Mouse (Mus musculus) MEL (cell line): Measurements from ENCODE around the gene Sept5. TPM values are rescaled to one million over a fixed set of nuclear protein-coding genes. Genes with fewer than 3 reads are reported as not detected.

ENCODE experiments used
- DNase-seq: peaks from one replicate; pipeline ENCODE4 v3.0.0; 2011; ENCODE audit warnings: low read depth, low spot score
- H3K27ac ChIP-seq: 2 replicates; pipeline ENCODE4 v1.5.1; 2012; ENCODE audit warnings: low read depth, mild to moderate bottlenecking, control low read depth, low read length, moderate library complexity; ENCODE audit not compliant: control insufficient read depth
- H3K27me3 ChIP-seq, 2 experiments: fragments of 150-350 bp in 1 of 2; sonication (generic) in 1 of 2; 2 replicates each; pipeline ENCODE4 v1.6.1; 2012; ENCODE audit warnings: low read length in 2 of 2, mild to moderate bottlenecking in 2 of 2, improper control_type of control experiment in 1 of 2, moderate library complexity in 1 of 2; ENCODE audit not compliant: insufficient read depth in 2 of 2, control insufficient read depth in 1 of 2
- H3K36me3 ChIP-seq, 2 experiments: 2 replicates each; pipeline ENCODE4 v1.6.1; 2012 to 2014; ENCODE audit warnings: low read length in 2 of 2, improper control_type of control experiment in 1 of 2, inconsistent platforms in 1 of 2, mild to moderate bottlenecking in 1 of 2; ENCODE audit not compliant: insufficient read depth in 2 of 2, control insufficient read depth in 1 of 2
- H3K4me1 ChIP-seq, 2 experiments: fragments of 150-350 bp in 1 of 2; sonication (generic) in 1 of 2; 2 replicates each; pipeline ENCODE4 v1.6.1; 2012; ENCODE audit warnings: low read length in 2 of 2, improper control_type of control experiment in 1 of 2, mild to moderate bottlenecking in 1 of 2; ENCODE audit not compliant: insufficient read depth in 2 of 2, control insufficient read depth in 1 of 2
- H3K4me3 ChIP-seq, 2 experiments: fragments of 150-350 bp in 1 of 2; sonication (generic) in 1 of 2; 2 replicates each; pipeline ENCODE4 v1.5.1; 2012; ENCODE audit warnings: low read depth in 2 of 2, low read length in 2 of 2, mild to moderate bottlenecking in 2 of 2, moderate library complexity in 2 of 2, control low read depth in 1 of 2, improper control_type of control experiment in 1 of 2; ENCODE audit not compliant: control insufficient read depth in 1 of 2, insufficient read depth in 1 of 2
- H3K79me2 ChIP-seq: 2 replicates; pipeline ENCODE4 v1.6.1; 2012; ENCODE audit warnings: mild to moderate bottlenecking, low read length, moderate library complexity; ENCODE audit not compliant: control insufficient read depth, poor library complexity, insufficient read depth
- H3K9ac ChIP-seq: 2 replicates; pipeline ENCODE4 v1.6.1; 2012; ENCODE audit warnings: low read depth, mild to moderate bottlenecking, control low read depth, low read length, moderate library complexity; ENCODE audit not compliant: control insufficient read depth, poor library complexity, severe bottlenecking
- H3K9me3 ChIP-seq: fragments of 150-350 bp; sonication (generic); replicated peaks from 2 replicates; pipeline ENCODE4 v1.6.1; 2012; ENCODE audit warnings: mild to moderate bottlenecking, low read length, improper control_type of control experiment, moderate library complexity; ENCODE audit not compliant: insufficient read depth
- BHLHE40 ChIP-seq: IDR thresholded peaks from 2 replicates; pipeline ENCODE4 v1.6.1; 2012; ENCODE audit warnings: low read depth, mild to moderate bottlenecking, inconsistent platforms, low read length, improper control_type of control experiment, borderline replicate concordance
- CHD1 ChIP-seq: IDR thresholded peaks from 2 replicates; pipeline ENCODE4 v1.6.1; 2012; ENCODE audit warnings: low read depth, mild to moderate bottlenecking, inconsistent platforms, low read length, improper control_type of control experiment
- CHD2 ChIP-seq: IDR thresholded peaks from 2 replicates; pipeline ENCODE4 v1.6.1; 2011; ENCODE audit warnings: low read length, improper control_type of control experiment
- CTCF ChIP-seq, 3 experiments: IDR thresholded peaks in 2 of 3; conservative IDR thresholded peaks in 1 of 3; 2 replicates each; pipeline ENCODE4 v1.5.1; 2011 to 2012; ENCODE audit warnings: low read length in 3 of 3, low read depth in 2 of 3, mild to moderate bottlenecking in 2 of 3, improper control_type of control experiment in 1 of 3, inconsistent platforms in 1 of 3, mixed read lengths in 1 of 3, moderate library complexity in 1 of 3; ENCODE audit not compliant: control insufficient read depth in 1 of 3, insufficient read depth in 1 of 3, poor library complexity in 1 of 3, severe bottlenecking in 1 of 3
- EP300 ChIP-seq, 2 experiments: IDR thresholded peaks; 2 replicates each; pipeline ENCODE4 v1.6.1; 2011; ENCODE audit warnings: improper control_type of control experiment in 2 of 2, low read length in 2 of 2, low read depth in 1 of 2, mild to moderate bottlenecking in 1 of 2
- ETS1 ChIP-seq: IDR thresholded peaks from 2 replicates; pipeline ENCODE4 v1.6.1; 2012; ENCODE audit warnings: low read depth, mild to moderate bottlenecking, inconsistent platforms, low read length, improper control_type of control experiment, moderate library complexity
- GABPA ChIP-seq: IDR thresholded peaks from 2 replicates; pipeline ENCODE4 v1.6.1; 2012; ENCODE audit warnings: low read depth, mild to moderate bottlenecking, inconsistent platforms, low read length, improper control_type of control experiment, moderate library complexity
- GATA1 ChIP-seq: IDR thresholded peaks from 2 replicates; pipeline ENCODE4 v1.6.1; 2011; ENCODE audit warnings: low read depth, low read length, improper control_type of control experiment
- HCFC1 ChIP-seq: IDR thresholded peaks from 2 replicates; pipeline ENCODE4 v1.6.1; 2012; ENCODE audit warnings: low read depth, mild to moderate bottlenecking, inconsistent platforms, low read length, improper control_type of control experiment, moderate library complexity
- KAT2A ChIP-seq: conservative IDR thresholded peaks from 2 replicates; pipeline ENCODE4 v1.6.1; 2012; ENCODE audit warnings: low read depth, low read length, improper control_type of control experiment, inconsistent platforms
- MAFK ChIP-seq: IDR thresholded peaks from 2 replicates; pipeline ENCODE4 v1.6.1; 2011; ENCODE audit warnings: low read depth, mild to moderate bottlenecking, low read length, improper control_type of control experiment, borderline replicate concordance
- MAX ChIP-seq: IDR thresholded peaks from 2 replicates; pipeline ENCODE4 v1.6.1; 2011; ENCODE audit warnings: low read length, improper control_type of control experiment
- MEF2A ChIP-seq: IDR thresholded peaks from 2 replicates; pipeline ENCODE4 v1.6.1; 2014; ENCODE audit warnings: low read depth, mild to moderate bottlenecking, inconsistent platforms, low read length, improper control_type of control experiment; ENCODE audit not compliant: poor library complexity, insufficient replicate concordance, severe bottlenecking; ENCODE audit errors: extremely low read depth
- MYB ChIP-seq: IDR thresholded peaks from 2 replicates; pipeline ENCODE4 v1.6.1; 2011; ENCODE audit warnings: mild to moderate bottlenecking, low read depth, low read length, improper control_type of control experiment
- MYC ChIP-seq: IDR thresholded peaks from 2 replicates; pipeline ENCODE4 v1.6.1; 2011; ENCODE audit warnings: low read depth, mild to moderate bottlenecking, low read length, improper control_type of control experiment, moderate library complexity
- NRF1 ChIP-seq: IDR thresholded peaks from 2 replicates; pipeline ENCODE4 v1.6.1; 2014; ENCODE audit warnings: low read depth, mild to moderate bottlenecking, inconsistent platforms, low read length, improper control_type of control experiment, moderate library complexity; ENCODE audit not compliant: poor library complexity, insufficient read depth, severe bottlenecking
- POLR2A ChIP-seq, 2 experiments: IDR thresholded peaks; 2 replicates each; pipeline ENCODE4 v1.6.1; 2011 to 2012; ENCODE audit warnings: low read length in 2 of 2, mild to moderate bottlenecking in 2 of 2, control low read depth in 1 of 2, improper control_type of control experiment in 1 of 2, low read depth in 1 of 2, moderate library complexity in 1 of 2; ENCODE audit not compliant: control insufficient read depth in 1 of 2, insufficient read depth in 1 of 2, poor library complexity in 1 of 2
- POLR2AphosphoS2 ChIP-seq: IDR thresholded peaks from 2 replicates; pipeline ENCODE4 v1.6.1; 2011; ENCODE audit warnings: low read length, improper control_type of control experiment
- RCOR1 ChIP-seq: IDR thresholded peaks from 2 replicates; pipeline ENCODE4 v1.6.1; 2012; ENCODE audit warnings: low read depth, mild to moderate bottlenecking, inconsistent platforms, low read length, improper control_type of control experiment
- SIN3A ChIP-seq: IDR thresholded peaks from 2 replicates; pipeline ENCODE4 v1.6.1; 2012; ENCODE audit warnings: low read length, improper control_type of control experiment, inconsistent platforms
- SMC3 ChIP-seq: IDR thresholded peaks from 2 replicates; pipeline ENCODE4 v1.6.1; 2011; ENCODE audit warnings: low read depth, low read length, improper control_type of control experiment
- TCF12 ChIP-seq: IDR thresholded peaks from 2 replicates; pipeline ENCODE4 v1.6.1; 2014; ENCODE audit warnings: low read depth, mild to moderate bottlenecking, inconsistent platforms, low read length, improper control_type of control experiment, moderate library complexity
- UBTF ChIP-seq: IDR thresholded peaks from 2 replicates; pipeline ENCODE4 v1.6.1; 2012; ENCODE audit warnings: low read depth, mild to moderate bottlenecking, inconsistent platforms, low read length, improper control_type of control experiment, moderate library complexity, borderline replicate concordance; ENCODE audit not compliant: insufficient read depth
- USF1 ChIP-seq: IDR thresholded peaks from 2 replicates; pipeline ENCODE4 v1.6.1; 2014; ENCODE audit warnings: low read depth, mild to moderate bottlenecking, inconsistent platforms, low read length, improper control_type of control experiment, moderate library complexity
- USF2 ChIP-seq, 2 experiments: IDR thresholded peaks; 2 replicates each; pipeline ENCODE4 v1.6.1; 2011 to 2012; ENCODE audit warnings: improper control_type of control experiment in 2 of 2, low read length in 2 of 2, borderline replicate concordance in 1 of 2, inconsistent platforms in 1 of 2, low read depth in 1 of 2, mild to moderate bottlenecking in 1 of 2; ENCODE audit not compliant: insufficient read depth in 1 of 2
- ZC3H11A ChIP-seq: IDR thresholded peaks from 2 replicates; pipeline ENCODE4 v1.6.1; 2012; ENCODE audit warnings: low read depth, mild to moderate bottlenecking, inconsistent platforms, low read length, improper control_type of control experiment
- ZMIZ1 ChIP-seq: IDR thresholded peaks from 2 replicates; pipeline ENCODE4 v1.6.1; 2012; ENCODE audit warnings: low read depth, mild to moderate bottlenecking, inconsistent platforms, low read length, improper control_type of control experiment, moderate library complexity
- polyA plus RNA-seq, 2 experiments: library from polyadenylated mRNA; stranded (reverse) in 1 of 2; unstranded in 1 of 2; fragments of >175 nt in 1 of 2; fragments of >200 nt in 1 of 2; gene quantifications; 2 replicates each; pipeline versions ENCODE4 v1.2.1 to v1.2.4; 2012; ENCODE audit warnings: low replicate concordance in 2 of 2, low read depth in 1 of 2; ENCODE audit not compliant: insufficient read length in 2 of 2, insufficient read depth in 1 of 2, missing spikeins in 1 of 2
- total RNA-seq: library from RNA; depleted of rRNA; stranded (reverse); fragments of 300-350 nt; gene quantifications from 2 replicates; pipeline ENCODE4 v1.2.3, GENCODE M21; 2012

Gene Sept5
- total and polyA plus RNA-seq, 3 experiments: 7.4 to 29.3 TPM; not detected in 1

DNA sequence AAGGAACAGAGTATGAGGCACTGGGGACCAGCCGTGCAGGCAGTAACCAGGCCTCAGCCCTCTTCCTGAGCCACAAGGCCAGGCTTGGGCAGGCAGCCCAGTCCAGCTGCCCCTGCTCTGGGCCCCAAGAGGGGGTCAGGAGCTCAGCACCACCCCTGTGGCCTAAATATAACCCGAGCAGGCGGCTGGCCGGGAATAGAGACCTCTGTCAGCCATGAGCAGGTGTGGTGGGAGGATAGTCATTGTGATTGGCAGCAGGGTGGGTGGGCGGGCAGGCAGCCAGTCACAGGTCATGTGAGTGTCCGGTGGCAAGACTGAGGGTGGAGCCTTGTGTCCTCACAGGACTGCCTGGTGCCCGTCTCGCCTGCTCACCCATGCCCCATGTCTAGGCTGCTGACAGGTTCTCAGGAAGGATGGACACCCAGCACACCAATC, 25.5 kb downstream of the Sept5 start:
- Histone ChIP-seq H3K27ac (no peak overlapping the region), H3K4me3 (no peak overlapping the region), H3K4me1 (no peaks in the 10 kb centered on the region), H3K79me2 (no peaks in the 10 kb centered on the region), H3K36me3 (no peaks in the 10 kb centered on the region), H3K9me3 (no peaks in the 10 kb centered on the region), H3K27me3 (peaks cover 2 to 4% of the 10 kb centered on the region in 2 experiments; a peak in 2 of 4 replicates), H3K9ac (no peak overlapping the region)
- no peak for DNase-seq
- no peak for TF ChIP-seq UBTF
- no peak for TF ChIP-seq SIN3A
- no peak for TF ChIP-seq EP300 (IDR thresholded peaks at IDR 0.05; ENCODE audit: low read depth in 1 of 2, low read length in 2 of 2)
- TF ChIP-seq BHLHE40: no peak
- TF ChIP-seq HCFC1: no peak
- no peak for TF ChIP-seq KAT2A
- no peak for TF ChIP-seq USF1
- TF ChIP-seq USF2 (IDR thresholded peaks at IDR 0.05; ENCODE audit: borderline replicate concordance in 1 of 2, insufficient read depth in 1 of 2, low read depth in 1 of 2, low read length in 2 of 2): no peak
- no peak for TF ChIP-seq MEF2A
- no peak for TF ChIP-seq POLR2A (IDR thresholded peaks at IDR 0.05; ENCODE audit: control insufficient read depth in 1 of 2, insufficient read depth in 1 of 2, low read depth in 1 of 2, low read length in 2 of 2, poor library complexity in 1 of 2)
- no peak for TF ChIP-seq ZC3H11A
- no peak for TF ChIP-seq GATA1
- no peak for TF ChIP-seq ZMIZ1
- no peak for TF ChIP-seq MYB
- TF ChIP-seq GABPA: no peak

DNA sequence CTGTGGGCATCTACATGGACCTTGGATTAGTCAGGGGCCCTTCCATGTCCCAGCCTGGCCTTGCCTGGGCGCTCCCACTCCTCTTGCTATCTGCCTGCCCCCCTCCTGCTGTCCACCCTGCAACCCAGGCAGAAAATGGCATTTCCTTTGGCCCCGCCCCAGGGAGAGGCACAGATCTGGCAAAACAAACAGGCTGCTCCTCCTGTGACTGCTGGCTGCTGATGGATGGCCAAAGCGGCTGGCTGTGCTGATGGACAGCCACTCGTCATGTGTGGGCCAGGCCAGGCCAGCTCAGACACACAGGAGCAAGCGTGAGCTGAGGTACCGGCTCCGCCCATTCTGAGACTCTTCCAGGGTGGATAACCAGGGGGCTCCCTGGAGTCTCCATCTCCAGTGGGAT, 28.3 kb downstream of the Sept5 start:
- Histone ChIP-seq H3K4me1 (no peaks in the 10 kb centered on the region), H3K4me3 (no peak overlapping the region), H3K27me3 (peaks cover 0 to 2% of the 10 kb centered on the region in 2 experiments; a peak in 2 of 4 replicates), H3K27ac (no peak overlapping the region), H3K9me3 (no peaks in the 10 kb centered on the region), H3K36me3 (no peaks in the 10 kb centered on the region), H3K9ac (no peak overlapping the region), H3K79me2 (no peaks in the 10 kb centered on the region)
- no peak for DNase-seq
- TF ChIP-seq SIN3A: no peak
- TF ChIP-seq TCF12: no peak
- TF ChIP-seq NRF1: no peak
- TF ChIP-seq POLR2A (IDR thresholded peaks at IDR 0.05; ENCODE audit: control insufficient read depth in 1 of 2, insufficient read depth in 1 of 2, low read depth in 1 of 2, low read length in 2 of 2, poor library complexity in 1 of 2): no peak
- no peak for TF ChIP-seq MEF2A
- no peak for TF ChIP-seq USF1
- TF ChIP-seq BHLHE40: no peak
- TF ChIP-seq MAFK: no peak
- no peak for TF ChIP-seq RCOR1
- no peak for TF ChIP-seq POLR2AphosphoS2
- TF ChIP-seq GABPA: no peak
- no peak for TF ChIP-seq SMC3
- no peak for TF ChIP-seq ZMIZ1
- TF ChIP-seq KAT2A: no peak
- TF ChIP-seq CHD1: no peak
- no peak for TF ChIP-seq CTCF (IDR thresholded peaks at IDR 0.05 in 2 of 3, conservative IDR thresholded peaks at IDR 0.05 in 1 of 3; ENCODE audit: control insufficient read depth in 1 of 3, insufficient read depth in 1 of 3, low read depth in 2 of 3, low read length in 3 of 3, poor library complexity in 1 of 3, severe bottlenecking in 1 of 3)
- no peak for TF ChIP-seq ETS1
- TF ChIP-seq MAX: no peak
- no peak for TF ChIP-seq CHD2
- TF ChIP-seq MYC: no peak
- TF ChIP-seq, all 39 proteins: peak for 0
